Mouse (Mus musculus): ENCODE results near the gene Efemp2. TPM values are rescaled to one million over a fixed set of nuclear protein-coding genes. Genes with fewer than 3 reads are reported as not detected.

Efemp2 gene
- total and polyA plus RNA-seq, 3 experiments = 10.4 to 17.7 TPM; not detected in 1

DNA sequence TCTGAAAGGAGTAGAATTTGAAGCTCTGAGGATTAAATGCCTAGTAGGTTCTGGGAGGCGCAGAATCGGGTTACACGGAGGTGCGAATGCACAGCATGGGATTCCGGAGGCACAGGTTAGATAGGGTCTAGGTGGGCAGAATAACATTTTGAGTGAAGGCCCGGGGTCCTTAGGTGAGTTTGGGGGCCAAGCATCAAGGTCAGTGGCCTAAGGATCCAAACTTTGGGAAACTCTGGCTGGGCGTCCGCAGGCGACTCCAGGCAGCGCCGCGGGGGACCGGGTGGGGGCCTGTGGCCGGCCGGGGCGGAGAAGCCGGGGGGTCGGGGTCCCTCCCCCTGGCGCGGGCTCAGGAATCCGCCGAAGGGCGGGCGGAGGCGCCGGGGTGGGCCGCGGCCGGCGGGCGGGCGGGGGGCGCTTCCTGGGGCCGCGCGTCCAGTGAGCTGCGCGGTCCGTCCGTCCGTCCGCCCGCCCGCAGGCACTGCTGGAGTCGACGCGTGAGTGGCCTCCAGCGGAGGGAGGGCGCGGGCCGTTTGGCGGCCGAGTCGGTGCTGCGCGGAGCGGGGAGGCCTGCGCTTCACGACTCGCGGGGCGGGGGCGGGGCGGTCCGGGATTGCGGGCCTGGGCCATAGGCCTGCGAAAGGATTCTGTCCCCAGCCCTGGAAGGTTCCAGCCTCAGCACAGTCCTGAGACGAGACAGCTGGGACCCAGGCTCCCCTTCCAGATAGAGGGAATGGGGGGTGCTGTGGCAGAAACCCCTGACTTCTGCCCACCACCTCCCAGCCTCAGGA, 721 bp downstream of the Efemp2 start (continued):
- no peak for TF ChIP-seq POLR2AphosphoS5 (IDR thresholded peaks at IDR 0.05; ENCODE audit: borderline replicate concordance, low read depth, low read length)
- no peak for TF ChIP-seq MAX (IDR thresholded peaks at IDR 0.05; ENCODE audit: low read length)
- TF ChIP-seq POLR2A (IDR thresholded peaks at IDR 0.05; ENCODE audit: control insufficient read depth in 1 of 2, insufficient read depth in 1 of 2, low read depth in 1 of 2, low read length in 2 of 2, poor library complexity in 1 of 2) = 0 out of 4 replicates have a peak, but pooled peaks of 1 of the 2 experiments have one; percentile 54
- no peak for TF ChIP-seq EP300 (IDR thresholded peaks at IDR 0.05; ENCODE audit: low read depth in 1 of 2, low read length in 2 of 2)

DNA sequence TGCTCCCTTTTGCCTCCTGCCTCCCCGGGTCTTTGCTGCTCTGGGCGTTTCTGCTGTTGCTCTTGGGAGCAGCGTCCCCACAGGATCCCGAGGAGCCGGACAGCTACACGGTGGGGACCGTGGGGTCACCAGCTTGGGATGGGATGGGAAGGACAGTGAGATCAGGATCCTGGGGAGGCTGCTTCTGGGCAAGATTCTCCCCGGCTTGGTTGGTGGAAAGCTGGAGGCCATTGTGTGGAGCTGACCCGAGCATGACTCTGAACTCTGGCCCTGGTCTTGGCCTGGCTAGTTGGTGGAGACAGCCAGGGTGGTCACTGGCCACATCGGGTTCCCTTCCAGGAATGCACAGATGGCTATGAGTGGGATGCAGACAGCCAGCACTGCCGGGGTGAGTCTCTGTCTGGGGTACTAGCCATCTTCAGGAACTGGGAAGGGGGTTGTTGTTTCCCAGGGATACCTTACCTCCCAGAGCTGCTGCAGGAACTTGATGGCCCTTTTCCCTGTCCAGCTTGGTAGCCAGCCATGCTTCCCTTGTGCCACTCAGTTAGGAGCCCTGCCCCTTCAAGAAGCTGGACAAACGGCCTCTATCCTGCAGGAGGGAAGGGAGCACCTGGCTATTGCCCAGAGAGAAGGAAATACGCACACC, 1.4 kb downstream of the Efemp2 start:
- Histone ChIP-seq H3K9ac (ENCODE audit: control insufficient read depth, low read depth, low read length, poor library complexity, severe bottlenecking) (peak overlapping the region; percentile 78), H3K36me3 (ENCODE audit: control insufficient read depth in 1 of 2, insufficient read depth in 2 of 2, low read length in 2 of 2) (peaks cover 0 to 4% of the 10 kb centered on the region in 2 experiments; a peak in 2 of 4 replicates), H3K27me3 (ENCODE audit: control insufficient read depth in 1 of 2, insufficient read depth in 2 of 2, low read length in 2 of 2) (no peaks in the 10 kb centered on the region), H3K9me3 (replicated peaks; ENCODE audit: insufficient read depth, low read length) (no peaks in the 10 kb centered on the region), H3K4me1 (ENCODE audit: control insufficient read depth in 1 of 2, insufficient read depth in 2 of 2, low read length in 2 of 2) (peaks cover 0 to 5% of the 10 kb centered on the region in 2 experiments; a peak in 1 of 4 replicates), H3K27ac (ENCODE audit: control insufficient read depth, low read depth, low read length) (no peak overlapping the region), H3K79me2 (ENCODE audit: control insufficient read depth, insufficient read depth, low read length, poor library complexity) (no peaks in the 10 kb centered on the region; the same call in 1 of the 2 replicates), H3K4me3 (ENCODE audit: control insufficient read depth in 1 of 2, insufficient read depth in 1 of 2, low read depth in 2 of 2, low read length in 2 of 2) (peak overlapping the region; percentile 47 to 92; a peak in 3 of 4 replicates)
- TF ChIP-seq RCOR1 (IDR thresholded peaks at IDR 0.05; ENCODE audit: low read depth, low read length) (no peak), MAZ (IDR thresholded peaks at IDR 0.05; ENCODE audit: low read depth, low read length) (no peak), TBP (IDR thresholded peaks at IDR 0.05; ENCODE audit: low read depth, low read length) (no peak), GATA1 (IDR thresholded peaks at IDR 0.05; ENCODE audit: low read depth, low read length) (no peak), MAFK (IDR thresholded peaks at IDR 0.05; ENCODE audit: borderline replicate concordance, low read depth, low read length) (no peak), MAX (IDR thresholded peaks at IDR 0.05; ENCODE audit: low read length) (no peak)
- DNase-seq (ENCODE audit: low read depth, low spot score) = no peak

DNA sequence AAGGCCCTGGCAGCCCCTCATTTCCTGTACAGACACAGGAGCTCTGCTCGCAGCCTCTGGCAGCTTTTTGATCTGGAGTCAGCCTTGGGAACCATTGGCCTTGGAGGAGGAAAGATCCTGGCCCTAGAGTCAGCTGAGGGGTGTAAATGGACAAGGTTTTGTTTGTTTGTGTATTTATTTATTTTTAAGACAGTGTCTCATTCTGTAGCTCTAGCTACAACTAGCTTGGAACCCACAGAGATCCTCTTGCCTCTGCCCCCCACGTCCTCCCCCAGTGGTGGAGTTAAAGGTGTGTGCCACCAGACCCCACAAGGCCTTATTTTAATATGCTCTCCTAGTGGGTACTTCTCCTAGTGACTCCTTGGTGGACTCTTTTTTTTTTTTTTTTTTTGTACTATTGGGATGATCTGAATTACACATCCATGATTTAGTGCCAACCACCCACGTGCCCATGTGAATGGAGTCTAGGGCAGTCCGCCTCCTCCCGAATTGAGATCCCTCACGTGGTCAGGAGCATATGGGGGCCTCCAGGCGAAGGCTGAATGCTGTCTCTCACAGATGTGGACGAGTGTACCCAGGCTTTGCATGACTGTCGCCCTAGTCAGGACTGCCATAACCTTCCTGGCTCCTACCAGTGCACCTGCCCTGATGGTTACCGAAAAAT, 3.4 kb downstream of the Efemp2 start:
- Histone ChIP-seq H3K4me3 (ENCODE audit: control insufficient read depth in 1 of 2, insufficient read depth in 1 of 2, low read depth in 2 of 2, low read length in 2 of 2) (no peak overlapping the region), H3K9ac (ENCODE audit: control insufficient read depth, low read depth, low read length, poor library complexity, severe bottlenecking) (no peak overlapping the region), H3K27me3 (ENCODE audit: control insufficient read depth in 1 of 2, insufficient read depth in 2 of 2, low read length in 2 of 2) (no peaks in the 10 kb centered on the region), H3K9me3 (replicated peaks; ENCODE audit: insufficient read depth, low read length) (no peaks in the 10 kb centered on the region), H3K27ac (ENCODE audit: control insufficient read depth, low read depth, low read length) (no peak overlapping the region), H3K79me2 (ENCODE audit: control insufficient read depth, insufficient read depth, low read length, poor library complexity) (no peaks in the 10 kb centered on the region; the same call in 1 of the 2 replicates), H3K4me1 (ENCODE audit: control insufficient read depth in 1 of 2, insufficient read depth in 2 of 2, low read length in 2 of 2) (peaks cover 0 to 5% of the 10 kb centered on the region in 2 experiments; a peak in 1 of 4 replicates), H3K36me3 (ENCODE audit: control insufficient read depth in 1 of 2, insufficient read depth in 2 of 2, low read length in 2 of 2) (peaks cover 0 to 4% of the 10 kb centered on the region in 2 experiments; a peak in 2 of 4 replicates)
- no peak for TF ChIP-seq ZMIZ1 (IDR thresholded peaks at IDR 0.05; ENCODE audit: low read depth, low read length)
- no peak for TF ChIP-seq MYC (IDR thresholded peaks at IDR 0.05; ENCODE audit: low read depth, low read length)
- TF ChIP-seq SIN3A (IDR thresholded peaks at IDR 0.05; ENCODE audit: low read length) = no peak
- TF ChIP-seq BHLHE40 (IDR thresholded peaks at IDR 0.05; ENCODE audit: borderline replicate concordance, low read depth, low read length) = no peak
- no peak for TF ChIP-seq NRF1 (IDR thresholded peaks at IDR 0.05; ENCODE audit: insufficient read depth, low read depth, low read length, poor library complexity, severe bottlenecking)
- no peak for TF ChIP-seq RAD21 (IDR thresholded peaks at IDR 0.05; ENCODE audit: low read depth, low read length)
- no peak for TF ChIP-seq CTCF (IDR thresholded peaks at IDR 0.05 in 2 of 3, conservative IDR thresholded peaks at IDR 0.05 in 1 of 3; ENCODE audit: control insufficient read depth in 1 of 3, insufficient read depth in 1 of 3, low read depth in 2 of 3, low read length in 3 of 3, poor library complexity in 1 of 3, severe bottlenecking in 1 of 3)
- DNase-seq (ENCODE audit: low read depth, low spot score) = no peak
